Mouse (Mus musculus): ENCODE data around the gene Micu2. TPM values are rescaled to one million over a fixed set of nuclear protein-coding genes. Genes with fewer than 3 reads are reported as not detected.

The Micu2 gene
- 10 to 100 TPM; 73.3 to 78.7 TPM for total RNA-seq (2021)

DNA sequence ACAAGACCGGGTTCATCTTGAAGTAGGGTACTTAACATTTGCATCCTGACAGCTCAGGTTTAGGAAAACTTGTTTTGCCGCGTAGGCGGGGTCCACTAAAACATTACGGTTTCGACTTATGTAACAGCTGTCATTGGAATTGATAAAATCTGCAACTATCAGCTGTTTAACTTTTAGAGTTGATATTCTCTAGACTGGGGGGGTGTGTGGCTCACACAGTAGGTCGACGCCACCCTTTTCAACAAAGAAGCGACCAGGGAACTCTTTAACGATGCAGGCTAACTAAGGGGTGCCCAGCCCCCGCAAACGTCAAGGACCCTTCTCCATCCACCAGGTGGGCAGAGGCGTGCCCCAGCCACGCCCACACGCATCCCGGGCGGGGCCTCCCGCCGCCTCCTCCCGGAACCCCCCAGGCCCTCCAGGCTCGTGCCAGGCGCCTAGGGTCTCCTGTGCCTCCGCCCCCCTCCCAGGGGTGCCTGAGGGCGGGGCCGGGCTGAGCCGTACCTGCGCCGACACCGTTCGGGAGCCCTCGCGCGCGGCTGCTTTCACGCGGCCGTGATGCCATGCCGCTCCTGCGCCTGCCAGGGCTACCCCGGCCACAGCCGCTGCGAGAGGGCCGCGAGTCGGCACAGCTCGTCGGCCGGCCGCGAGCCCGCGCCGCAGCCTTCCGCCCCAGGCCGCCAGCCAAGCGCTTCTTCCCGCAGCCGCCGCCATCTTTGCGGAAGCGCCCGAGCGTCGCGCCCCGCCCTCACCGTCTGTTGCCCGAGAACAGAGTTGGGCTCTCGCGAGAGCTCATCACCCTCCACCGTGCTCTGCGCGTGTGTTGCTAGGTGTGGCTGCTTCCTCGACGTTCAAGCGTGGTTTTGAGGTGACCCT lies at the start of gene Micu2:
TSS of gene Micu2 (minus strand) at position 737 of the 876 bp plus-strand sequence.
- peak; percentile 88 to 91 for DNase-seq
- intact Hi-C loops (cut with DNase I) = loop anchor here (10.0 kb wide), 1 partner anchor 314 kb away; no protein-coding TSS in a partner anchor

- DNase-seq = no peak
- intact Hi-C loops (cut with DNase I) = no loop called here
Measured at GRCm38 (mm10) chr14:58046639-58047284, 47.7 kb upstream of the Micu2 start.

DNA sequence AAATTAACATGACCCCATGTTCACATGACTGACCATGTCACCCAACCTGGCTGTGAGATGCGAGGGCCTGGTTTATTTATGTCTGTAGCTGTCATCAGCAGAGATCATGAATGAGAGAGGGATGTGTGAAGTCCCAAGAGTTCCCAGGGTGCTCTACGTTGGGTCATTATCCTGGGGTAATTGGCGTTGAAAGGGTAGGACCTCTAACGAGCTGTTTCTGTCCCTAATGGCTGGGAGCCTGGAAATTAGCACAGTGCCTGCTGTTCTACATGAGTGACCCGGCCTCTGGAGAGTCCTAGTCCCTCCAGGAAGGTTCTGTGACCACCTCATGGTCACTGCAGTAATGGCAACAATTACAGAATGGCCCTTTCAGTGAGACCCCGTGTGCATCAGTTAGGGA lies 37.1 kb upstream of the Micu2 start:
- no peak for DNase-seq
- intact Hi-C loops (cut with DNase I) = loop anchor here (10.0 kb wide), 1 partner anchor 569 kb away; no protein-coding TSS in a partner anchor

GRCm38 (mm10) chr14:58034567-58034966 lies 35.5 kb upstream of the Micu2 start:
- intact Hi-C loops (cut with DNase I) = loop anchor here (2.0 to 10.0 kb wide), 4 partner anchors 570 to 1080 kb away; no protein-coding TSS in a partner anchor
- peak; percentile 63 to 82 for DNase-seq

DNA sequence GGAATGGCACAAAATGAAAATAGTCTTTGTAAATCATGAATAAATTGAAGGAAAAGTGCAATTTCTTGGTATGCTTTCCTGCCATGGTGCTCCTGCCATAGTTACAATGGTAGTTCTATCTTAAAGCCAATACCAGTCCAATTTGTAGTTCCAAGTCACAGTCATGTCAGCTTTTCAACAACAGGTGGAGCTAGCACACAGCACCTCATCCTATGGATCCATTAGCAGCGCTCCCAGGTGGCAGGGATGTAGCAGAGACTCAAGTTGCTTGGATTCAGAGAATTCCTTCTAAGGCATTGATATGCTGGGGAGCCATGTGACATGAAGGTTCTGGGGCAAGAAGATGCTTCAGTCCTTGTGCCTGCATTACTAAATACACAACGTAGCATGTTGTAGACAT lies 19.8 kb upstream of the Micu2 start:
- intact Hi-C loops (cut with DNase I) = no loop called here
- DNase-seq = peak in 1 of 2 experiments; percentile 14

DNA sequence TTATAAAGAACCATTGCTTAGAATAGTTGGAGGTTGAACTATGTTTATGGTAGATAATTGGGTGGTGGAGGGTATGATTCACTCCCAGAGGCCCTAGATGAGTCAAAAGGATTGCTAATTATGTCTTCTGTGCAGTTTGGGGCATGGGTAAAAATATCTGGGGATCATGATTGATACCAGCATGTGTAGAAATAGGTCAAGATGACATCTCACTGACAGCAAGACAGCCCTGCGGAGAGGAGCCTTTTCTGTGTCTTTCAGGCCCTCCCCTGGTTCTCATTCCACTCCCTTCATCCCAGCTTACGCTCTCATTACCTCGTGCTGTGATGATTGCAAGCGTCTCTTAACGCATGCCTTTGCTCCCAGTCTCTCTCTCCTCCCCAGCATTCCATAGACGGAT lies 4.8 kb upstream of the Micu2 start:
- no peak for DNase-seq
- intact Hi-C loops (cut with DNase I) = no loop called here

- no peak for DNase-seq
Measured at GRCm38 (mm10) chr14:58002161-58002560, 3.1 kb upstream of the Micu2 start.

DNA sequence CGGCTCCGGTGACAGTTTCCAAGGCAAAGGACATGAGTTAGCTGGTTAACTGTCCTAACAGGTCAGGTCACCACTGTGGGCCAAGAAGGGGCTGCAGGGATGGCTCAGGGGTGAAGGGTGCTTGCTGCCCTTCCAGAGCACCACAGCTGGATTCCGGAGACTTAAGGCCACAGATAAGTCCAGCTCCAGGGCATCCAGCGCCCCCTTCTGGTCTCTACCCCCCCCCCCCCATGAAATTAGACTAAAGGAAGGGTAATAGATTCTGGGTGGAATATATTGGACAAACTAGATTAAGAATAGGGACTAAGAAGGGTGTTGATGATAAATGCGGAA lies 306 bp upstream of the Micu2 start:
- intact Hi-C loops (cut with DNase I) = loop anchor here (10.0 kb wide), 1 partner anchor 315 kb away; no protein-coding TSS in a partner anchor
- no peak for DNase-seq

More at GRCm38 (mm10) chr14:58002161-58002560, 3.1 kb upstream of the Micu2 start:
- intact Hi-C loops (cut with DNase I) = no loop called here

- DNase-seq = no peak
- intact Hi-C loops (cut with DNase I) = loop anchor here (2.0 to 10.0 kb wide), 2 partner anchors 47 to 313 kb away; no protein-coding TSS in a partner anchor
Measured at GRCm38 (mm10) chr14:57997431-57997830, 1.6 kb downstream of the Micu2 start.

GRCm38 (mm10) chr14:57996210-57996609 lies 2.9 kb downstream of the Micu2 start:
- intact Hi-C loops (cut with DNase I) = loop anchor here (2.0 to 10.0 kb wide), 2 partner anchors 45 to 311 kb away; no protein-coding TSS in a partner anchor
- DNase-seq = no peak

- intact Hi-C loops (cut with DNase I) = loop anchor here (10.0 kb wide), 1 partner anchor 307 kb away; no protein-coding TSS in a partner anchor
- peak; percentile 20 to 37 for DNase-seq
Measured at GRCm38 (mm10) chr14:57991761-57992160, 7.3 kb downstream of the Micu2 start.

GRCm38 (mm10) chr14:57989162-57989561 lies 9.9 kb downstream of the Micu2 start:
- DNase-seq = no peak
- intact Hi-C loops (cut with DNase I) = no loop called here

GRCm38 (mm10) chr14:57985780-57986179 lies 13.3 kb downstream of the Micu2 start:
- DNase-seq = no peak
- intact Hi-C loops (cut with DNase I) = no loop called here

DNA sequence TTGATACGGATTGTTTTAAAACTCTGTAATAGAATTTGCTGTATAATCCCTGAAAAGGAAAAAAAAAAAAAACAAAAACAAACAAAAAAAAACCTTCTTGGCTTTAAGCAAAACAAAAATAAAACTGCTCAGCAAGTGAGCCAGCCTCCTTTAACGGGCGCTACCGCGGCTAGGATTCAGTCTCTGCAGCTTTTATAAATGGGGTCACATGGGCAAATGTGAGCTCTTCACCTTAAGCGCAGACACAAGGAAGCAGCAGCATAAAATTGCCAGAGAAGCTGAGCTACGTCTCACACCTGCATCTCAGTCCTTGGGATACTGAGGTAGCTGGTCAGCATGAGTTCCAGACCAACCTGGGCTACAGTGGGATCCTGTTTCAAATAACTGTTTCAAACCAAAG lies 16.6 kb downstream of the Micu2 start:
- intact Hi-C loops (cut with DNase I) = no loop called here
- DNase-seq = no peak

DNA sequence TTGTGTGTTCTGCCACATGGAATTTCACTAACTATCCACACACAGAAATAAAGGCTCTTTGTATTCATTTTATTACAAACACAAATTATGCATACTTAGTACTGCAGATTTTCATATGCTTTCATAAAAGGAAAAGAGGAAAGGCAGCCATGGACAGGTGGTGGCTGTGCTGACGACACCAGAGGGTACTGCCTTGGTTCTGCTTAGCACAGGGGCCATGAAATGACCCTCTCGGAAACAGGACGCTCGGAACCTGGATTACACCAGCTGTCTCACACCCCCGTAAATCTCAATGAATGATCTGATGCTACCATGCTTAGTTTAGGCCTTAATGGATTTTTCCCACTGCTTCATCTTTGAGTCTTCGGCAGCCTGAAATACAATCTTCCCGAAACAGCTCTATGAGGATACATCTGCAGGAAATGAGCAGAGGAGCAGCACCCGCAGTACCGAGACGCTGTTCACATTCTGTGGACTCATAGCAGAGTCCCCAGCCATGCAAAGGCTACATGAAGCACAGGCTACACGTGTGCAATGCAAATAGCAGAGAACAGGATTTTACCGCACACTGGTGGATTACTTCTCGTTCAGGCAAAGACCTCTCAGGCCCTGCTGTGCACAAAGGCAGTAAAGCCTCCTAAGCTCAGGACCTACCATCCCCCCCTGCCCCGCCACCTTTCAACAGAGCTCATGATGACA lies 17.2 kb downstream of the Micu2 start:
- peak in 1 of 2 experiments; percentile 28 for DNase-seq

GRCm38 (mm10) chr14:57980776-57981175 lies 18.3 kb downstream of the Micu2 start:
- DNase-seq = no peak
- intact Hi-C loops (cut with DNase I) = no loop called here

More for the DNA sequence above, 17.2 kb downstream of the Micu2 start:
- intact Hi-C loops (cut with DNase I) = no loop called here

DNA sequence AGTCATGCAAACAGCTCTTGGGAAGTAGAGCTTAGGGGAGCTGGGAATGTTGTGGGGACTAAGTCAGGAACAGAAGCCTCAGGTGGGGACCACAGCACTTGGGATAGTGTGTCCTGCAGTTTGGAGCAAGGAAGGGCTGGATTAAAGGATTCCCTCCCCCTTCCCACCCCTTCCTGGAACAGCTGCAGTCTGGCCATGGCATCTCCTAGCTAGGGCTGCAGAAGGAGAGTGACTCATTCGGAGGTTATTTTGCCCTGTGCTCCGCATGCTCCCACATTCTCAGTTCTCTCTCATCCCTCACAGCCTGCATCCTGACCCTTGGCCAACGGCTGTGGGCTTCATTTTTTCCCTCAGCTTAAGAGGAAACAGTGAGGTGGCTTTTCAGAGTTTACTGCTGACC lies 18.9 kb downstream of the Micu2 start:
- peak; percentile 18 to 35 for DNase-seq
- intact Hi-C loops (cut with DNase I) = no loop called here

- intact Hi-C loops (cut with DNase I) = no loop called here
- DNase-seq = no peak
Measured at GRCm38 (mm10) chr14:57978144-57978543, 20.9 kb downstream of the Micu2 start.

DNA sequence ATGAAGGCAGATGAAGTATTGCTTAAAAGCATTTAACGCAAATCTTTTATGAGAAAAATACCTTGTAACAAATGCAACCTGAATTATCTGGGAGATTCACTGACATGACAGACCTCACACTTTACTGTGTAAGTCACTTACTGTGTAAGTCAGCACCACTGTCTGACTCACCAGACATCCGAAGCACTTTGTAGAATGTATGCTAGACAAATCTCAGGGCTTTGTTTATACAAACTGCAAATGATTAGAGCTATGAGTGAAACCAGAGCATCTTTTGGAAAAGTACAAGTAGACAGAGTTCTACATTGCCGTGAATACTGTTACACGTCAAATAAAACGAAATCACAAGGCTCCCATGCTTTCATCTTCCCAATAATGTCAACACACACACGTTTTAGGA lies 23.4 kb downstream of the Micu2 start:
- intact Hi-C loops (cut with DNase I) = no loop called here
- DNase-seq = no peak

DNA sequence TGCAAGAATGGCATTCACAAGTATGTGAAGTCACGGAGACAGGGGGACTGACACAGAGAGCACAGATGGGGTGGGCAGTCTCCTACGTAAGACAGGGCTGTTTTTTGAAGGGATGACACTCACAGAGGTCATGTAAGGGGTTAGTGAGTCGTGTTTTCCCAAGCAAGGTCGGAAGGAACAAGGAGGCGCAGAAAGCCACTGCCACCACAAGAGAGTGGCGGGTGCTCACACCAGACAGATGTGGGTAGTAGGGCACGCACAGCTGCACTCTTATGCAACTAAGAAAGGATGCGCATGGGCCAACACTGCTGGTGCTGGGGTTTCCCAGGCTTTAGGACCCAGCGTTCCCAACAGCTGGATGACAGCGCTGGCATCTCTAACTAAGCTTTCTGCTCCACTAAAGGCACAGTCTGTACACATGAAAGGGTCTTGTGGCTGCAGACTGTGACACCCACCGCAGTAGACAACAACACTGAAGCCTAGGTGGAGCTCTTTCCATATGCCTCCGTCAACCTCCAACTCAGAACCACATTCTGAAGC lies 27.0 kb downstream of the Micu2 start:
- intact Hi-C loops (cut with DNase I) = no loop called here
- DNase-seq = no peak

- no peak for DNase-seq
- intact Hi-C loops (cut with DNase I) = no loop called here
Measured at GRCm38 (mm10) chr14:57968873-57969272, 30.2 kb downstream of the Micu2 start.
